Mouse (Mus musculus): ENCODE measurements around the gene Dlg3.

Dlg3 gene

DNA sequence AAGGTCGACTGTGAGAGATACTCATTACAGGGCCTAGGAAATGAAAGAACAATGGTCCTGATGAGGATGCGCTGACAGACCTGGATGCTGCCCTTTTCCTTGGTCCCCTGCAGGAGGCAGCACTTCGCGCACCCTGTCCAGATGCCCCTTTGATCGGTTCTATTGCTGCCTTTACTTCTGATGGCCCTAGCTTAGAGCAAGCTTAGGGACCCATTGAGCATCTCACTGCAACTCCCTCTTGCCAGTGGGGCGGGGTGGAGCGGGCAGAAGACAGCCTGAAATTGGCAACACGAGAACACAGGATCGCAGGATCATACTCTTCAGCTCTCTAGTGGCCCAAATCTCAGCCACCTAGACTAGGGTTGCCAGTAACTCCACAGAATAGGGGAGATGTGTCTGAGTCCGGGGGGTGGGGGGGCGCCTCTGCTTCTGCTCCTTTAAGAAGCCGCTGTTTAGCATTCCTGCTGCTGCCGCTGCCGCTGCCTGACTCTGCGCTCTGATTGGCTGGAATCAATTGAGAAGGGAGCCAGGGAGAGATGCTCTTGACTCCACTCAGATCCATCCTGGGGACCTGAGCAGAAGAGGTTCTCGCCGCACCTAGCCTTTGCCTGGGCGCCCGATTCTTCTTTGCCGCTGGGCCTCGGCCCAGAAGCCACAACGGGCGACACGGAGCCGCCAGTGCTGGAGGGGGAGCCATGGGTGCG lies at the start of gene Dlg3:
Dlg3 (plus strand) TSS at position 542 of the 704 bp plus-strand sequence.
- no peak for DNase-seq

DNA sequence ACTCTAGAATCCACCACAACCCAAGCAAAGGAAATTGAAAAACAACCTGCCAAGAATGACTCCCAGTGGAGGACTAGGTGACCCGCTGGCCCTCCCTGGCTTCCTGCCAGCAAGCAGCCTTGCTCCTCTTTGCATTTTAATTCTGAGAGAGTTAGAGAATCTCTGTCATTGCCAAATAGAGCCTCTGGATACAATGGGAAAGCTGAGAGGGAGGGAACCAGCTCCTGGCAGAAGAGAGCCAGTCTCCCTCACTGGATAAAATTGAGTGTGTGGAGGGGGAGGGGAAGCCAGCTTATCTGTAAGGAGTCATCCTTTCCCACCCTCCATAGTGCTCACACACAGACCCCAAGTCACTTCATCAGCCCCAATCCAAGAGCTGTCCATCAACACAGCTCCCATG lies 38.6 kb upstream of the Dlg3 start:
- DNase-seq, result peak in 1 of 2 experiments; percentile 31

DNA sequence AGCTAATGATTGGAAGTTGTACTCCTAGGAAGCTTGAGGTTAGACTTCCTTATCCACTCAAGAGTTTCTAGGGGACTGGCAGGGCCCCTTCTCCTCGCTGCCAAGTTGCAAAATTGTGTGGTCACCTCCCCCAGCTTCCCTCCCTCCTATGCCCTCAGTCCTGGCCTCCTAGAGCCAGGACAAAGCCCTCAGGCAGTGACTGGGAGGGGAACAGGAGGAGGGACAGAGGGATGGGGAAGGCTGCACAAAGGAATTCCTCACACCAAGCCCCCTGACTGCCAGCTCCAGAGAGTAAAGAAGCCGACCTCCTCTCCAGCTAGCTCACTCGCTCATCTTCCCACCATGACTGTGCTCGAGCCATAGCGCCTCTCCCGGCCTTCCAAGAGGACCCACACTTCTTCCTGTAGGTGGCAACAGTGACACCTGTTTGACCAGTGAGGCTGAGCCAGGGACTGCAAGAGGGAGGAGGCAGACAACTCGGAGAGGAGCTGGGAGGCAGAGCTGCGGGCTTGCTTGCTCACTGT lies 37.8 kb upstream of the Dlg3 start, which contains the start of gene Gdpd2:
Gdpd2 (plus strand) TSS at position 209 of the 524 bp plus-strand sequence.
- peak; percentile 41 to 48 for DNase-seq

DNA sequence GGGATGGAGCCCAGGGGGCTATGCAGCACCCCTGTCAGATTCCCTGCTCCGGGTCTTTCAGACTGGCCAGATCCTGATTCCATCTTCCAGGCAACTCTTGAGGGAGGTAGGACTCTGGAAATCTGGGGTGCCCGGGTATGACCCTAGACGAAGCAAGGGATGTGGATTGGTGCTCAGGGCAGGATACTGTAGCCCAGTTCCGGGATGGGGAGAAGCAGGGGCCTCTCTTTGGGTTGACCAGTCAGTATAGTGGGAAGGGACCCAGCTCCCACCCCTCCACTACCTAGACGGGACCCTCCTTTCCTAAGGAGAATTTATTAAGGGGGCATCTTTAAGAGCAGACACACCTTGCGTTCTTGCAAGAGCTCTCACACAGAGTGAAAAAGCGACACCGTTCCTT lies 37.3 kb upstream of the Dlg3 start:
- no peak for DNase-seq

DNA sequence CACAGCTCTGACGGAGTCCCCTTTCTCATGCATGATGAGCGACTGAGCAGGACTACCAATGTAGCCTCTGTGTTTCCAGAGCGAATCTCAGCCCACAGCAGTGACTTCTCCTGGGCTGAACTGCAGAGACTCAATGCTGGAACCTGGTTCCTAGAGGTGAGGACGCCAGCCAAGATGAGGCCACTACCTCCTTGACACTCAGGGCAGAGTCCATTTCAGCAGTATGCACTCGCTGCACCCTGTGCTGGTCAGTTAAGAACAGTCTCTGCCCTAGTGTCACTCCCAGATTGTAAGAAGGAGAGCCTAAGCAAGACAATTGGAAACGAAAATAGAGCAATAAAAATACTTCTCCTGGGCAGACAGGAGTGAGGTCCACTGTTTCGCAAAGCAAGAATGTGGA lies 33.2 kb upstream of the Dlg3 start:
- DNase-seq, result peak; percentile 50 to 56

DNA sequence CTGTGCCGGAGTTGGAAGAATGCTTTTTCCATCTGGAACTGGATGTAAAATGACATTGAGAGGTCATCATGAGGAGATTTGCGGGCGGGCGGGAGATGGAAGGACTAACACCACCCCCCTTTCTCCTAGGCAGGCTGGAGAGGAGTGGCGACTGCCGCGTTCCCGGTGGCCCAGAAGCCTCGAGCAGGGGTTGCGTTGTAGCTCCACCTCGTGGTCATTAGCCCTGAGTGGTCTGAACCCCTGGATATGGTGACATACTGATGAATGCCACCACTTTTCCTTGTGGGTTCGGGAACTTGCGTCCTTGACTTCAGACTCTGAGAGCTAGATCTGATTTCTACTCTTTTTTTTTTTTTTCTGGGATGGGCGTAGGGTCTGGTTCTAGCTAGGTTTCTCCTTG lies 28.6 kb upstream of the Dlg3 start:
- peak; percentile 49 to 66 for DNase-seq

DNA sequence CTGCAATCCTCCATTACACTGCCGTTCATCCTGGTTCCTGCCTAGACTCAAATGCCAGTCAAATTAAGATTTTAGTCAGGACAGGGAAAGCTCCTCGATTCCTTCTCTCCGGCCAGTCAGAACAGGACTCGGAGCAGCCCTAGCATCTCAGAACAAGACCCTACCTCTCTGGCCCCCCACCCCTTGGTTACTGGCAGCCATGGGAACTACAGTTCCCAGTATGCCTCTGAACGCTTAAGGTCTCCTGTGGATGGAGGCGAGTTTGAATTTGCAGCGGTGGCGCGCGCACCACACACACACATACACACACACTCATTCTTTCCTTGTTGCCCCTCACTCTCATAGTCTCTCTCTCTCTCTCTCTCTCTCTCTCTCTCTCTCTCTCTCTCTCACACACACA lies 28.1 kb upstream of the Dlg3 start:
- DNase-seq, result no peak

DNA sequence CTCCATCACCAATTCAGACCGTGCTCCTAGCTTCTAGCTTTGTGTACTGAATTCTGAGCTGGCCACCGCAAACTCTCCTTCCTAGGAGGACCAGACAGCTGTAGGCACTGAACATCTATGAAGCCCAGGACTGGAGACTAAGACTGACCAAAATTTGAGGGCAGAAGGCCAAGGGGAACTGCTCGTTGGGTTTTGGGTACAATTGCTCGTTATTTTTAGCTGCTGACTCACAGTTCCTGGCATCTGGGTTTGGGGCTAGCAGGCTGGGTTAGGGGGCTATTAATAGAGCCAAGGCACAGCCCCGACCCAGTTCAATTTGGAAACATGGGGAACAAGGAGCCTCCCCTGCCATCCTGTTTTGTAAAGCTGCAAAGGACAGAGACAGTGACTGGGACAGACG lies 26.7 kb upstream of the Dlg3 start:
- no peak for DNase-seq

DNA sequence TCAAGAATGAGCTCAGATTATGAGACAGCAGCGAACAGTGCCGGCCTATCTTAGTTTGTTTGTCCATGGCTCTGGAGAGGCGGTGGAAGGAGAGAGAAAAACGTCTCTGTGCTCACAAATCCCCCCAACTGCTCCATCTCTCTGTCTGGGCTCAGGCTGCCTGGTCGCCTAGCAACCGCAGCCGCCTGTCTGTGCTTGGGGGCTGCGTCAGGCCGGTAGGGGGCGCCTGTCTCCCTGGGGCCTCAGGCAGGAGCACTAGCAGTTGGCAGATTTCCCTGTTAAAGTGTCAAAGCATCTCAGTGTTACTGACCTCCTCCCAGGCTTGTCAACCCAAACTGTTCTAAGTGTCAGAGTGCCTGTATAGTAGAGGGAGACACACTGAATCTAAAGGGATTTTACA lies 25.6 kb upstream of the Dlg3 start:
- peak in 1 of 2 experiments; percentile 41 for DNase-seq

DNA sequence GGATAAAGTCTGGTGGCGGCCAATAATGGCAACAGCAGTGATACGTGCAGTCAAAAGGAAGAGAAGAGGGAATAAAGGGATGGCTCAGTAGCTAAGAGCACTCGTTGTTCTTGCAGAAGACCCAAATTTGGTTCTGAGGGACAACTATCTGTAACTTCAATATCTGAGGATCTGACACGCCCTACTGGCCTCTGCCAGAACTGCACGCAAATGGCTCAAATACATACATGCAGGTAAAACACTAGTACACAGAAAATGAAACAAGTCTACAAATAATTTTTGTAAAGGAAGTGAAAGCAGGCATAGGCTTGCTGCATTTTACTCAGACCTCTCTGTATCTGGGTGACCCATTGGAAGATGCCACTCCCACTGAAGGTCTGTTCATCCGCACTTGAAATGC lies 1.7 kb upstream of the Dlg3 start:
- DNase-seq, result no peak

DNA sequence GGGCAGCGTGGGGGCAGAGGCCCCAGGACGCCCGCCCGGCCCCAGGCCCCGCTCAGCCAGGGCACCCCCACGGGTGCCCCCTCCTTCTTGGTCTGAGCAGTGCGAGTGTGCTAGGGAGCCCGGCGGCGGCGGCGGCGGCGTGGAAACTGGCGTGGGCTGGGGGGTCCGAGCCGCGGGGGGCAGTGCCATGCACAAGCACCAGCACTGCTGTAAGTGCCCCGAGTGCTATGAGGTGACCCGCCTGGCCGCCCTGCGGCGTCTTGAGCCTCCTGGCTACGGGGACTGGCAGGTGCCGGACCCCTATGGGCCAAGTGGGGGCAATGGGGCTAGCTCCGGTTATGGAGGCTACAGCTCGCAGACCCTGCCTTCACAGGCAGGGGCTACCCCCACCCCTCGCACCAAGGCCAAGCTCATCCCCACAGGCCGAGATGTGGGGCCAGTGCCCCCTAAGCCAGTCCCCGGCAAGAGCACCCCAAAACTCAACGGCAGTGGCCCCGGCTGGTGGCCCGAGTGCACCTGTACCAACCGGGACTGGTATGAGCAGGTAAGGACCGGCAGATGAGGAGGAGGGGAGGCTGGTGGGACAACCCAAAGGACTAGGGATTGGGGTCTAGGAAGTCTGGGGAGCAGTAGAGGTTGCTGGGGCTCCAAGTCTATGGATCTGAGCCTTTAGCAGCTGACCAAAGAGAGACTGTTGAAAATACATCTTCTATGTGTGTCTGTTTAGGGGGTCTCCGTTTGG lies 534 bp downstream of the Dlg3 start:
- no peak for DNase-seq

DNA sequence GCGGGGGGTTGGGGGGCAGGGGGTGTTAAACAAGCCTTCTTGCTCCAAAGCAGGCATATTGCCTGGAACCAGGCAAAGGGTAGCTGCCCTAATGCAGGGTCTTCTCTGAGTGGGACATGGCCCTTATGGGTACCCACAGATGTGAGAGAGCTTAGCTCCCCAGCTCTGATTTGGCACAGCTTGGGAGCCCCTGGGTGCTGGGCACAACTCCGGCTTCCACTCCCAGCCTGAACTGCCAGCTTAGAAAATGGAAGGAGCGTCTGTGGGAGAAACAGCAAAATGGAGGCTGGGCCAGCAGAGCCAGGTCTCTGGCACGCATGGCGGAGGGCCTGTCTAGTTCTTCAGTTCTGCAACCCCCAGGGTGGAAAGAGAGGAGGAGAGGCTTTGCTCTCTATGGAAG lies 1.8 kb downstream of the Dlg3 start:
- DNase-seq, result no peak

DNA sequence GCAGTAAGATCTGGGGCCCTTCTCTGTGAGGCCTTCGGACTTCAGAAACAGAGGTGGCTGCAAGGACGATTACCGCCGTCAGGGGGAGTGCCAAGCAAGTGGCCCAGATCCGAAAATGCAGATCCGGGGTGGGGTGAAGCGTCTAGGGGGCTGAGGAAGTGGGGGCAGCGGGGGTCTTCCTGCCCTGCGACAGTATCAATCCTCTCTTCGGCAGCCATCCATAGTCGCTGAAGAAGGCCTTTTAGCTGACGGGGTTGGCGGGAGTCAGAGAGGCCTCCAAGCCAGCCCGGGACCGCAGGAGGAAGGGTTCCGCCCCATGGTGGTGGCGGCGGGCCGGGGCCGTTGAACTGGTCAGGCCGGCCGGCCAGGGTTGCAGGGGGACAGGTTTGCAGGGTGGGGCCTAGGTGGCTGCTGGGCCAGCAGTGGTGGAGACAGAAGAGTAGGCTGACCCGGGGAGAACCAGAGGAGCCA lies 6.9 kb downstream of the Dlg3 start:
- DNase-seq, result peak; percentile 38 to 72

DNA sequence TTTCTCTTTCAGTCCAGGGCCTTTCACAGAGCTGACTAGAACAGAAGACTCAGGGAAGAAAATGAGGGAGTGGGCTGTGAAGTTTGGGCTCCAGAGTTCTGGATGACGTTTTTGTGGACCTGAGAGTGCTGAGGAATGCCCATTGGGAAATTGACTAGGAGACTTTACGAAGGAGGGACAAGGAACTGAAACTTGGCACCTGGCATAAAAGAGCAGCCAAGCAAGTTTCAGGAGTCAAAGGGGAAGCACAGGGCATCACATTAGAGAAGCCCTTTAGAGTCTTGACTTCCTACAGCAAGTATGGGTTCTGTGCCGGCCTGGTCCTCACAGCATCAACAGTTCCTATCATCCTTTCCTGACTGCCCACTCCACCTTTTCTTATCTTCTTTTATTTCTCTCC lies 7.9 kb downstream of the Dlg3 start:
- DNase-seq, result no peak

DNA sequence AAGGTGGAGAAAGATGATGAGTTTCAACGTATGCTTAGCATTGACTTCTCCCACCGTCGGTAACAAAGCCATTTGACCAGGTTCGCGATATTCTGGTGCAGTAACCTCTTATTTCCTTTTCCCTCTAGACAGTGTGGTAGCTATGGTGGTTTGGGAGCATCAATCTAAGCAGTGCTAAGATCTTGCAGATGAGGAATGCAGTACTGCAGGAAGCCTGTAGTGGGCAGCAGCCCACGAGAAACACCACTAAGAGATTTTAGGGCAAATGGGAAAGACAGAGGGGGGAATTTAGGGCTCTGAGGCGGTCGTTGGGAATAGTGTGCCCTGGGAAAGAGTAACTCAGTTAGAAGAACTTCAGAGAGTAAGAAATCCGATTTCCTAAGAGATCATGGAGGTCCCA lies 9.0 kb downstream of the Dlg3 start:
- peak in 1 of 2 experiments; percentile 63 for DNase-seq

DNA sequence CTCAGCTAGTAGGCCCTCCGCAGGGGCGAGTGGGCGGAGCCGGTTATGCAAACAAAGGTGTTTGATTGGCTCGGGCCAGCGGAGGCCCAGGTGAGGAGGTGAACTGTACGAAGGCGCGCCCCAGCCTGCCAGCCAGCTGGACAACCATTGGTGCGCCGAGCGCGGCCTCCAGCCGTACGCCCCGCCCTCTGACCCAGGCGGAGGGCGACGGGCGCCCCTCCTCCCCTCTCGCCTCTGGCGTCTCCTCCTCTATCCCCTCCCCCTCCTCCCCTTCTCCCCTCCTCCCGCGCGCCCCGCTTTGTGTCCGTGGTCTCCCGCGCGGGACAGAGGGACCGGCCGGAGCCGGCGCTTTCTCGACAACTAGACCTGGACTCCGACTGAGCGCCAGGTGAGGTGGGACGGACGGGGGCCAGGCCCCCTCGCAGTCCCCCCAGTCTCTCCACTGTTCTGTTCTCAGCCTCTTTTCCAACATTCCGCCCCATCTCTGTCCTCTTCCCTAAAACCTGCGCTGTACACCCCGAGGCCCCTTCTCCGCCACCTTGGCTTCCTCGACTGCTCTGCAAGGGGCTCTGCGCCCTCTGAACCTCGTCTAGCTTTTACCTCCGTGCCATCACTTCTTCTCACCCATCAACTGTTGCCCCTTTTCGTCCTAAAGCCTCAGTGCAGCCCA lies 9.6 kb downstream of the Dlg3 start:
- peak; percentile 86 to 89 for DNase-seq

DNA sequence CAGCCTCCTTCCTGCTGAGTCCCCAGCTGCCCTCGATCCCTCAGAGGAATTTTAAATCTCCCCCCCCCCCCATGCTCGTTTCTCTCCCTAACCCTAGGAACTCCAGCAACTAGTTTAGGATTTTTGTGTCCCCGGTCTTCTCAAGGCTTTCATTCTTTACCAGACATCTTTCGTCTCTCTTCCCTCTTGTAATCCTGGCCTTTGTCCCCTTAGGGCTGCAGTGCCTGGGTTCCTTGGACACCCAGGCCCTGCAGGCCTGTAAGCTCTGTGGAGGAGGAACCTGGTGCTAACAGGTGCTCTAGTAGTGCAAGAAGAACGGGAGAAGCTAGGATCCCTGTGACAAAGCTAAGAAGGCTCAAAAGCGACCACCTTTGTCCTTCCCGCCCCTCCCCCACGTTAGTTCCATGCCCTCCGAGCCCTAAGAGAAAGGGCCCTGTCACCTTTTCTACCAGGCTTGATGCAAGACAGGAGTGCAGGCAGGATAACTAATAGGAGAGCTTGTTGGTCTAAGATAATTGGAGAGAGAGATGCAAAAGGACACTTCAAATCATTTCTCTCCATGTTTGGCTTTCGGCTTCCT lies 10.2 kb downstream of the Dlg3 start:
- no peak for DNase-seq

DNA sequence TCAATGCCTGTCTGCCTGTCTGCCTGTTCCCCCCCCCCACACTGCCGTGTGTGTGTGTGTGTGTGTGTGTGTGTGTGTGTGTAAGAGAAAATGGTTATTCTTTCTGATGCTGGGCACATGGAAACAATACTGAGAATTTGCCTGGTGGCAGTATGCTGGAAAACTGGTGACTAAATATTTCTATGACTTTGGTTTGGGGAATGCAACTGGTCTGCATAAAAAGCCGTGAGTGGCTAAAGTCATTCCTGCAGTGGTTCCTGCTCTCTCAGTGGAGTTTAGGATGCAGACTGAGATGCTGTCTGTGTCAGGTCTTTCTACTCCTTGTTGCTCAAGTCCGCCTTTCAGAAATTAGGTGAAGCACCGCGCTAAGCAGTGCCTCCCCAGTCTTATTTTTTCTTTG lies 10.9 kb downstream of the Dlg3 start:
- no peak for DNase-seq

DNA sequence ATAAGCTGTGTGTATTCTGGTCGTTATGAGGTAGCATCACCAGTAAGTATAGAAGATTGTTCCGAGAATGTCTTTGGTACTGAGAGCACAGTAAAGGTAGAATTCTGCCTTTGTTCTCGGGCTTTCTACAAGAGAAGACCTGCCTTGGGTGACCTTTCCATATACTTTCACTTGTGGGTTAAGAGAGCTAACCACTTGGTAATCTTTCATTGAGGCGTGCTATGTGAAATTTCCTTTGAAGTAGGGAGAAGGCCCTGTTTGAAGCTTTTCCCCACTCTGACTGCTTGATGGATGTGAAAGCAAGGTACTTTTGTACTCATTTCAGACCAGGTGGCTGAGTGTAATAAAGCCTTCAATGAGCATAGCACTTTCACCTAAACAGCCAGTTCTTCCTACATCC lies 21.8 kb downstream of the Dlg3 start:
- DNase-seq, result no peak

DNA sequence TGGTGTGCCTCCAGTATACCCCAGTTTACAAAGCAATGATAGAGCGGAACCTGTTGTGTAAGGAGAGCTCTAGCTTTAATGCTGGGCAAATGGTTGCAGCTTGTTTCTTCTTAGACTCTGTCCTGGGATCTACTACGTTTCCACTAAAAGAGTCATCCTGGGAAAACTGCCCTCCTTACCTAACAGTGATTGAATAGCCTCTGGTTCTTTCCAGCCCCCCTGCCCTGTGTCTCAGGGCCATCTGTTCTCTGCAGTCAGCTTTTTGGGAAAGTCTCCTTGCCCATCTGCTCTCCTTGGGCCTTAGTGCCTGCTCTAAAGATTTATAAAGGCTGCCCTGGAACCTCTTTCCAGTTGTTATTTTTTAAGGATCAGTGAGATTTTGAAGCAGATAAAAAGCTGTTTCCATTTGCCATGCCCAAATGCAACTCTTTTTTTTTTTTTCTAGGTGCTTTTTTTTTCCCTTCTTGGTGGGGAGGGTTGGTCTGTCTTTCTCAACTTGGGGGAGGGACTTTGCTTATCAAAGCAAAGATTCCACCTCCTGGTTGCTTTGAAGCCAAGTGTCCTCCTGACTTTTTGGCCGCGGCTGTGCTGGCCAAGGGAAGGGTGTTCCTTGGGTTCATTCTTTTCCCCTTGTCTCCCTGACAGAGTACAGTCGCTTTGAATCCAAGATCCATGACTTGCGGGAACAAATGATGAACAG lies 28.7 kb downstream of the Dlg3 start:
- no peak for DNase-seq

DNA sequence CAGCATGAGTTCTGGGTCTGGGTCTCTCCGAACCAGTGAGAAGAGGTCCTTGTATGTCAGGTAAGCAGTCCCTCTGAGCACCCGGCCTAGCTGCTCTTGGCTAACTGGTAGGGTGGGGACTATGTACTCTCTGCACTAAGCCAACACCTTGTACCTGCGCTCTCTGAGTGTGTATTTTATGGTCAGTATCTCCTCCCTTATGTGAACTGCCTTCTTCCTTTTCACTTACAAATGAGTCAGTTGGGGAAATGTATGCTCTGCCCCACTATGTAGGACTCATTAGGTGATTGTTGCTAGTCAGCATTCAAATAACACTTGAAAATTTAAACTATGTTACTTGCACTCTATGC lies 29.2 kb downstream of the Dlg3 start:
- DNase-seq, result no peak

DNA sequence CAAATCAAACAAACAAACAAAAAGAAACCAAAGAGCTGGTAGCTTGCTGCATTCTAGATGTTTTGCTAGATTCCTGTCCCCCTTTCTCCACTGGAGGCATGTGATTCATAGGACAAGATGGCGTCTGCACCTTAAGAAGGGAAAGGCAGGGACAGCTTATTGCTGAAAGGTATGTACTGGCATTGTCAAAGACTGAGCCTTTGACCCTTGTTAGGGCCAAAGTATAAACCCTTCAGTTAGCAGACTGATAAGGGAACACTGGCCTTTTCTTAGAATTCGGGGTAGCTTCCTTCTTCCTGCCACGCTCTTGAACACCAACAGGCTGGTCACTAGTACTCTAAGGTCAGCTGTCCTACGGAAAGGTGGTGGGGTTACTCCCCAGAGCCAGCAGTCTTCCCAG lies 29.8 kb downstream of the Dlg3 start:
- DNase-seq, result no peak

Measured in kidney, adult 8-10 months (tissue).